Mouse (Mus musculus) stomach, postnatal 0 days (tissue): ENCODE measurements around the gene Rai14. TPM values are rescaled to one million over a fixed set of nuclear protein-coding genes. Genes with fewer than 3 reads are reported as not detected.

Experiments used
- ATAC-seq: fragments of 200-750 bp; cut with Nextera tagmentation; 2 replicates; pipeline ENCODE4 v1.8.0; 2017; ENCODE audit not compliant: low FRiP score, low TSS enrichment
- DNase-seq: peaks from one replicate; pipeline ENCODE4 v3.0.0-alpha.2; 2016; ENCODE audit warnings: low spot score
- H3K27ac ChIP-seq: fragments of 300-500 bp; sonication (generic); replicated peaks from 2 replicates; pipeline ENCODE4 v1.5.1; 2014; ENCODE audit warnings: mild to moderate bottlenecking, control low read depth
- H3K27me3 ChIP-seq: fragments of 300-500 bp; sonication (generic); 2 replicates; pipeline ENCODE4 v1.6.1; 2014; ENCODE audit warnings: low read length; ENCODE audit not compliant: control insufficient read depth, insufficient read depth
- H3K36me3 ChIP-seq: fragments of 300-500 bp; sonication (generic); 2 replicates; pipeline ENCODE4 v1.6.1; 2014; ENCODE audit warnings: low read length, mixed read lengths; ENCODE audit not compliant: control insufficient read depth, insufficient read depth
- H3K4me1 ChIP-seq: fragments of 300-500 bp; sonication (generic); replicated peaks from 2 replicates; pipeline ENCODE4 v1.6.1; 2014; ENCODE audit warnings: antibody characterized with exemption; ENCODE audit not compliant: control insufficient read depth, insufficient read depth
- H3K4me2 ChIP-seq: fragments of 300-500 bp; sonication (generic); replicated peaks from 2 replicates; pipeline ENCODE4 v1.6.1; 2014; ENCODE audit warnings: low read depth, mild to moderate bottlenecking, control low read depth, moderate library complexity
- H3K4me3 ChIP-seq: fragments of 300-500 bp; sonication (generic); 2 replicates; pipeline ENCODE4 v1.5.1; 2014; ENCODE audit warnings: low read depth, low read length, control low read depth
- H3K9ac ChIP-seq: fragments of 300-500 bp; sonication (generic); 2 replicates; pipeline ENCODE4 v1.6.1; 2014; ENCODE audit warnings: mild to moderate bottlenecking, low read length, control low read depth, mixed read lengths
- H3K9me3 ChIP-seq: fragments of 300-500 bp; sonication (generic); 2 replicates; pipeline ENCODE4 v1.6.1; 2016; ENCODE audit warnings: low read length; ENCODE audit not compliant: control insufficient read depth
- CTCF ChIP-seq: IDR thresholded peaks from 2 replicates; pipeline ENCODE4 v1.5.1; 2016; ENCODE audit warnings: antibody characterized with exemption, low read depth, mild to moderate bottlenecking, moderate library complexity
- EP300 ChIP-seq: optimal IDR thresholded peaks from 2 replicates; pipeline ENCODE3; 2016; ENCODE audit warnings: antibody characterized with exemption
- WGBS: fragments of 180-500 bp; shearing (Covaris S2); extraction: QIAGEN DNeasy Blood & Tissue Kit; methylation state at CpG from one replicate; pipeline ENCODE4 v1.1.7; 2014; 5-methylcytosine and 5-hydroxymethylcytosine counted together
- polyA plus RNA-seq: library from polyadenylated mRNA; unstranded; fragments of >200 nt; fragmentation: Nextera tagmentation; extraction: Ambion mirVana; gene quantifications from 2 replicates; pipeline ENCODE4 v1.2.1, GENCODE M21; 2015

Rai14 gene
- polyA plus RNA-seq, 1 experiment from 2014 or later = 8.0 TPM

DNA sequence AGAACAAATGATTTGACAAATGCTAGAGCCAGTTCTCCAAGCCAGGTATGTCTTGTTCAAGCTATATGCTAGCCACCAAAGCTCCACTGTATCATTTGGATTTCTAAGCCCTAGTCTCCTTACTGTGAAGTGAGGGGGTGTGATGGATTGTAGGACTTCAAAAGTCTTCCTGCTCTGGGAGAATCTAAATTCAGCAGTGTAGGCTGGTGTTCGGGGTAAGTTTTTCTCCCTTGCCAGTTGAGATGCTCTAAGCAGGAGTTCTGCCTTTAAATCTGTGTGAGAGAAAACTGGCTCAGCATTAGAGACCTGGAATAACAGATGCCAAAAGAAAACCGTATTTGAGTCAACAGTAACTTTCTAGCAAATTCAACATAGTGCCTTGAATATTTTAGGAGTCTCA is 35.9 kb upstream of the Rai14 start:
- H3K4me3 ChIP-seq = no peak overlapping the region
- no peaks in the 10 kb centered on the region for H3K27me3 ChIP-seq
- TF ChIP-seq EP300 = no peak
- TF ChIP-seq CTCF = no peak
- no peaks in the 10 kb centered on the region for H3K36me3 ChIP-seq
- H3K4me2 ChIP-seq = no peak overlapping the region
- DNase-seq = no peak
- no peaks in the 10 kb centered on the region for H3K9me3 ChIP-seq
- H3K27ac ChIP-seq = no peak overlapping the region
- H3K9ac ChIP-seq = no peak overlapping the region
- no peak for ATAC-seq
- H3K4me1 ChIP-seq = no peaks in the 10 kb centered on the region
- 67% methylated on average over 2 of the region's 2 CpGs for WGBS

DNA sequence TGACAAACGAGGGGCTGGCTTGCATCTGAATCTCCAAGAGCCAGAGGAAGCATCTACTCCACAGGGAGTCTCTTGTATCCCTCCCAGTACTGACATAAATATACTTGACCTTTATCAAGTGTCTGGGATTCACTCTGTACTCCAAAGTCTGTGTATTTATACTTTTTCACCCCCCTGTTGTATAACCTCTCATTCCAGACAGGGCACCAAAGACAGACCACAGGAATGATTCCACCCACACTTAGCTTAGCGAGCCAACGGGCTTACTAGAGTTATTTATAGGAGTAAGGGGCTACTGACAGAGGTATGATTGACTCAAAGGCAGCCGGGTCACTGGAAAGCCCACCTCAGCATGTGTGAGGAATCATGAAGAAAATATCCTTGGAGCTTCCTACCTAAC is 35.3 kb upstream of the Rai14 start:
- ATAC-seq (no peak), DNase-seq (no peak)
- Histone ChIP-seq H3K27ac (no peak overlapping the region), H3K4me2 (no peak overlapping the region), H3K4me3 (no peak overlapping the region), H3K4me1 (no peaks in the 10 kb centered on the region), H3K36me3 (no peaks in the 10 kb centered on the region), H3K9me3 (no peaks in the 10 kb centered on the region), H3K27me3 (no peaks in the 10 kb centered on the region), H3K9ac (no peak overlapping the region)
- WGBS = 55% methylated on average over 4 of the region's 4 CpGs
- TF ChIP-seq EP300 (no peak), CTCF (no peak)

DNA sequence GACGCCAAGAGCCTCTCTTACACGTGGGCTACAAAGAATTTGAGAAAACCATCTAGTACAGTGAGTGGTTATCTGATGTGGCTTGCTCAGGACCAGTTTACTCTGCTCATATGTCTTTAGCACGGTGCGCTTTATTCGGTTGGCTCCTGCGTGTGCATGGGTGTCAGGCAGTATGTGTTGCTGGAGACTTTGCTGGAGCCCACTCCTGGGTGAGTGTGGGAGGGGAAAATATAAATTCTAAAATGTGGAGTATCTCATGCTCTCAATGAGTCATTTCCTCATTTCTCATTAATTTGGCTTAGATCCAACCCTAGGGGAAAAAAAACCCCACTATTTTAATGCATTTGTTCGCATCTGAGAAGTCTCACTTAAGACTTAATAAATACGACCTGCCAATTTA is 33.2 kb upstream of the Rai14 start:
- H3K4me3 ChIP-seq = no peak overlapping the region
- no peaks in the 10 kb centered on the region for H3K4me1 ChIP-seq
- no peak for TF ChIP-seq CTCF
- no peak for TF ChIP-seq EP300
- no peak overlapping the region for H3K27ac ChIP-seq
- ATAC-seq = no peak
- H3K9ac ChIP-seq = no peak overlapping the region
- 62% methylated on average over 8 of the region's 8 CpGs for WGBS
- no peaks in the 10 kb centered on the region for H3K27me3 ChIP-seq
- H3K9me3 ChIP-seq = no peaks in the 10 kb centered on the region
- DNase-seq = no peak
- no peaks in the 10 kb centered on the region for H3K36me3 ChIP-seq
- no peak overlapping the region for H3K4me2 ChIP-seq

DNA sequence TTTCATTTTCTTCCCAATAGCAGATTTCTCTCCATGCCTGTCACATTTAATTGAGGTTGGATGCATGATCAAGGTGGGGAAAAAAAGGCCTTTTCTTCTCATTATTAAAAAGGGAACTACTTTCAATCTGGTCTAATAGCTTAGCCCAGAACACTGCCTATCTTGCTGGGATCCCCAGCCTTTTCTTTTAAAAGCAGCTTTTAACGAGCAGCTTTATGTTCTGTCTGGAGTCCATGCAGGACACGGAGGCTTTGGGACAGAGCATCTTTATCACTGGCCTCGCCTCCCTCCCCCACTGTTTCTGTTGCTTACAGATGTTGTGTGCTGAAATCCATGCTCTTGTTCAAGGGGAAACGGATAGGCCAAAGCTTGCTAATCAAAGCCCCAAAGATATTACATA is 32.8 kb upstream of the Rai14 start:
- Histone ChIP-seq H3K9me3 (no peaks in the 10 kb centered on the region), H3K4me2 (no peak overlapping the region), H3K27me3 (no peaks in the 10 kb centered on the region), H3K4me3 (no peak overlapping the region), H3K27ac (no peak overlapping the region), H3K9ac (no peak overlapping the region), H3K4me1 (no peaks in the 10 kb centered on the region), H3K36me3 (no peaks in the 10 kb centered on the region)
- TF ChIP-seq CTCF (no peak), EP300 (no peak)
- DNase-seq = no peak
- ATAC-seq = no peak
- whole genome bisulfite sequencing = 51% methylated on average over 4 of the region's 4 CpGs

DNA sequence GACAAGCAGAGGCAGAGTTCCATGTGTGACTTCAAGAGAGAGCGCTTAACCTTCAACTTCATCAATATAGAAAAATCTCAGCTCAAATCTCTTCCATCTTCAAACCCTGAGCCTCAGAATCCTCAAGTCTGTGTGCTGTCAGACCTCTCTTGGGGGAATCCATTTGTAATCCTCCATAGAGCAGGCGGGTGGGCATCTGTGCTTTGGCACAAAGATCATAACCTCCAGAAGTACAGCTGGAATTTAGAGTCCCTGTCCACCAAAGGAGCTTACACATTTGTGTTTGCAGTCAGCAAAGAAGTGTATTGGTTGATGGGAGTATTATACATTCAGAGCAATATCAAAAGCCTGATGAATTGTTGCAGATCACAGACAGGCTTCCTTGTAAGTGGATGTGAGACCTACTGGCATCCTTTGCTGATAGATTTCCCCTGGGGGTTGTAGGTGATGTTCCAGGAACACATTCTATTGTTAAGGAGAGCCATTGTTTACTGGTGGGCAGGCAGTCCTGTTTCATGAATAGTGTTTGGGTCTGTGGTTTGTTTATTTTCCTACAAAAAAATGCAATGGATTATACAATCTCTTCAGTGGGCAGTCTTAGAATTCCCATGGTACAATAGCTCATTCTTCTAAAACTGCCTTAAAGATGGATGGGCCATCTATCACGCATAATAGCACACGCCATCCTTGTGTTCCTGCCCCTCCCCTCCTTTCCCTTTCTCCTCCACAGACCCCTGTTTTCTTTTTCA is 32.1 kb upstream of the Rai14 start:
- H3K9me3 ChIP-seq = no peaks in the 10 kb centered on the region
- no peak overlapping the region for H3K4me3 ChIP-seq
- ATAC-seq = no peak
- TF ChIP-seq CTCF = no peak
- no peak for TF ChIP-seq EP300
- no peak overlapping the region for H3K27ac ChIP-seq
- H3K4me2 ChIP-seq = no peak overlapping the region
- H3K36me3 ChIP-seq = no peaks in the 10 kb centered on the region
- no peaks in the 10 kb centered on the region for H3K27me3 ChIP-seq
- no peak overlapping the region for H3K9ac ChIP-seq
- no peak for DNase-seq
- WGBS = 74% methylated on average over 4 of the region's 4 CpGs
- H3K4me1 ChIP-seq = no peaks in the 10 kb centered on the region

DNA sequence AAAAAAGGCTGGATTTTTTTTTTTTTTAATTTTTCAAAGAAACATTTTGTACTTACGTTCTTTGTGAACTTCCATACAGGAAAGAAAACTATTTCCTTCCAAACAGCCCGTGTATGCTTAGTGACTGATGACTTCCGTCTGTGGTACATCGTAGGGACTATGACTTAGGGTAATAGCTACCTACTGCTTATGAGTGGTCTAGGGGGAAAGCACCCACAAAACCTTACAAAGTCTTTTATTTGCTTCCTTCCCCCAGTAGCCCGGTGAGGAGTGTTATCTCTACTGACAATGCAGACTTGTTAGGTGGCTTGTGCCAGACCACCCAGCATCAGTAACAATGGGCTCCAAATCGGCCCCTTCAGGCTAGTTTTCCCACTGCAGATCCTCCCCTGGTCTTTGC is 28.0 kb upstream of the Rai14 start:
- ATAC-seq = no peak
- Histone ChIP-seq H3K4me2 (no peak overlapping the region), H3K4me3 (no peak overlapping the region), H3K27me3 (no peaks in the 10 kb centered on the region), H3K9me3 (no peaks in the 10 kb centered on the region), H3K4me1 (no peaks in the 10 kb centered on the region), H3K9ac (no peak overlapping the region), H3K36me3 (no peaks in the 10 kb centered on the region), H3K27ac (no peak overlapping the region)
- WGBS = 66% methylated on average over 6 of the region's 6 CpGs
- TF ChIP-seq CTCF = no peak
- no peak for TF ChIP-seq EP300
- no peak for DNase-seq
